Mouse (Mus musculus): ENCODE data around the gene Rasgef1c.

DNA sequence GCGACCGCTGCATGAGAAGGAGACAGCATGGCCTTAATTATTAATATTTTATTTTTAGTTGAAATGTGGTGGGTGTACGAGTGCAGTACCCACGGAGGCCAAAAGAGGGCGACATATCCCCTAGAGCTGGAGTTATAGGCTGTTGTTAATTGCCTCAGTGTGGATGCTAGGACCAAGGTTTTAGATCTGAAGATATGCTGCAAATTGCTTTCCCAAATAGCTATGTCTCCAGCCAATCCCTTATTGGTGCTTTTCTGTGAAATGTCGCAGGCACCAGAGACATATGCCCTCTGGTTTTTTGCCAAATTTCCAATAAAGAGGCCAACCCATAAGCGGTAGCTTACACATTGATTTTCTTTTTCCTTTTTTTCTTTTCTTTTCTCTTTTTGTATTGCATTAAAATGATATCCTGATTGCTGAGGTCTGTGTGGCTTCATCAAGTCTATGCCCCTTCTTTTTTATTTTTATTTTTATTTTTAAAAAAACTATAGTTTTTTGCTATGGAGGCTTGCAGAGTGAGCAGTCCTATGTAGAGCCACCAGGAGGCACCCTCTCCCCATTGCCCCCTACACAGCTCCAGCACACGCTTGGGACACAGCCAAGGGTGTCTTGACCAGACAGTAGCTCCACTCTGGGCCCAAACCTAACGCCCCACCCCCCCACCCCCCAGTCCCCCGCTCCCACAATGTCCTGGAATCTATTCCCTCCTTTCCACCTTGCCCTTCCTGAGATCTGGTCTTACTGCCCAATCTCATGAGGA lies 84.8 kb downstream of the Rasgef1c start:
- TF ChIP-seq CTCF (IDR thresholded peaks at IDR 0.05; ENCODE audit: low read depth, low read length) (peak; percentile 88), TAL1 (conservative IDR thresholded peaks at IDR 0.05; ENCODE audit: low read depth, low read length) (no peak), POLR2AphosphoS5 (IDR thresholded peaks at IDR 0.05; ENCODE audit: insufficient replicate concordance, low read depth, low read length) (no peak)
